Mouse (Mus musculus) erythroblast, embryonic 14.5 days (primary cell): ENCODE measurements around the gene Gm9573.

Source experiments
- GATA1 ChIP-seq: IDR thresholded peaks from 2 replicates; pipeline ENCODE4 v1.6.1; 2012; ENCODE audit warnings: low read length, inconsistent platforms, mixed read lengths
- TAL1 ChIP-seq: IDR thresholded peaks from 3 replicates; pipeline ENCODE4 v1.6.1; 2012; ENCODE audit warnings: low read length, inconsistent platforms, mixed read lengths

DNA sequence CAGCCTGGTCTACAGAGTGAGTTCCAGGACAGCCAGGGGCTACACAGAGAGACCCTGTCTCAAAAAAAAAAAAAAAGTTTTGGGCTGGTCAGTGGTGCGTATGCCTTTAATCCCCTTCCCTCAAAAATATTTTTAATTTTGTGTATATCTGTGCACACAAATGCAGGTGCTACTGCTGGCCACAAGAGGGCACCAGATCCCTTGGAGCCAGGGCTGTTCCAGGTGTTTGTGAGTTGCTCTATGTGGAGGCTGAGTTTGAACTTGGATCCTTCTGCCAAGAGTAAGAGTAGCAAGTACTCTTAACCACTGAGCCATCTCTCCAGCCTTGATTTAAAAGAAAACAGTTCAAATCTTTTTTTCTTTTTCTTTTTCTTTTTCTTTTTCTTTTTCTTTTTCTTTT, 43.5 kb downstream of the Gm9573 start:
- no peak for TF ChIP-seq GATA1
- TF ChIP-seq TAL1, result no peak
